Mouse (Mus musculus): ENCODE measurements around the gene Lrch4.
"Not testable (repeated sequence)": the region's sequence is repeated elsewhere in the genome, so short reads cannot be mapped to it uniquely, and the experiment has no call there.

DNA sequence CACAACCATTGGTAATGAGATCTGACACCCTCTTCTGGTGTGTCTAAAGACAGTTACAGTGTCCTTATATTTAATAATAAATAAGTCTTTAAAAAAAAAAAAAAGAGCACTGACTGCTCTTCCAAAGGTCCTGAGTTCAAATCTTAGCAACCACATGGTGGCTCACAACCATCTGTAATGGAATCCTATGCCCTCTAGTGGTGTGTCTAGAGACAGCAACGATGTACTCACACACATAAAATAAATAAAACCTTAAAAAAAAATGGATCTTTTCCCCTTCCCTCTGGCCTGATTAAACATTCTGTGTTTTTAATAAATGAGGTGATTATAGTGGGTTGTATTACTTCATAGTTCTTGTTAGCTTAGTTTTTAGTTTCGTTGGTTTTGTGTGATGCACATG lies 14.0 kb upstream of the Lrch4 start:
- not testable (repeated sequence) for TF ChIP-seq POLR2A, CTCF (IDR thresholded peaks at IDR 0.05; ENCODE audit: insufficient read depth, low read depth, low read length)

Data from olfactory bulb, adult 2 months (tissue).